Mouse (Mus musculus) liver, embryonic 14.5 days (tissue): Measurements from ENCODE around the gene Iqcb1.

Source experiments
- CTCF ChIP-seq: IDR thresholded peaks from 2 replicates; pipeline ENCODE4 v1.5.1; 2016; ENCODE audit warnings: antibody characterized with exemption, low read depth, control low read depth
- EP300 ChIP-seq: IDR thresholded peaks from 2 replicates; pipeline ENCODE4 v1.6.1; 2016; ENCODE audit warnings: antibody characterized with exemption, low read depth

DNA sequence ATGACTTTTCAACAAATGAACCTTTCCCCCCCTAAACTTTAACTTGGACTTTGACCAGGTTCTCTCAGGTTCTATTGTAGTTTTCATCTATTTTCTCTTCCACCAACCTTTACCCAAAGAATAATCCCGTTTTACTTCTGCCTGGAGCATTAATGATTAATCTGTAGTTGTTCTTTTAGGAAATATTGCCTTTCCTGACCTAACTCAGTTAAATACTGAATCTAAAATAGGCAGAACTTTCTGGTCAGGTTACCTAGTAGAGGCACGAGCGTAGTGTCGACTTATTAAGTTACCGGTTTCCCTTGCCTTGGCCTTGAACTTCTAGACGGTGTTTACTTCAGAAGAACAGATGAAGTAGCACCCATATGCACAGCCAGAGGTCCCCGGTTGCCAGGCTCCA lies 41.7 kb upstream of the Iqcb1 start:
- TF ChIP-seq CTCF (no peak), EP300 (no peak)
